ENCODE assay signal across 8 mouse cellular contexts in genomic region chr11:28734941-28735597, GRCm38 (mm10).
DNase-seq lines count a peak whose midpoint lies in the region; ATAC-seq lines count a peak whose summit lies in the region.

No protein-coding gene starts in this region.

- DNase-seq in ovary, postnatal 36 days (ENCODE audit: low spot score), result peak; percentile 3
- no peak for DNase-seq in ovary, adult 18-20 months (ENCODE audit: low spot score)
- peak; percentile 5 for DNase-seq in gastrocnemius, postnatal 25 days
- DNase-seq in intestine, embryonic 14.5 days (ENCODE audit: low spot score), result peak; percentile 57
- DNase-seq in layer of hippocampus, postnatal 36 days, result peak; percentile 7
- DNase-seq in retina, embryonic 14.5 days (ENCODE audit: low spot score), result peak; percentile 90
- no peak for DNase-seq in spleen, postnatal 4 days (ENCODE audit: low spot score in 2 of 2)

- peak; percentile 55; the same call in 1 of the 2 replicates for ATAC-seq in intestine, embryonic 14.5 days (replicated peaks; ENCODE audit: low FRiP score, low TSS enrichment, low read depth)
- ATAC-seq in megakaryocyte, adult 5-6 weeks (ENCODE audit: poor library complexity, severe bottlenecking), result no peak

- no peaks in the 10 kb centered on the region for H3K27me3 ChIP-seq in intestine, embryonic 14.5 days (replicated peaks; ENCODE audit: control insufficient read depth, insufficient read depth, low read length)

- H3K27ac ChIP-seq in intestine, embryonic 14.5 days (ENCODE audit: low read depth), result no peak overlapping the region

- no peaks in the 10 kb centered on the region for H3K36me3 ChIP-seq in intestine, embryonic 14.5 days (ENCODE audit: control insufficient read depth, insufficient read depth, low read length)

- H3K4me1 ChIP-seq in intestine, embryonic 14.5 days (replicated peaks; ENCODE audit: control insufficient read depth, insufficient read depth, low read length), result peaks cover 6% of the 10 kb centered on the region; the same call in 1 of the 2 replicates

- H3K4me3 ChIP-seq in intestine, embryonic 14.5 days (ENCODE audit: low read depth, low read length), result no peak overlapping the region

- H3K9me3 ChIP-seq in intestine, embryonic 14.5 days (ENCODE audit: control insufficient read depth, low read length), result no peaks in the 10 kb centered on the region

- H3K9ac ChIP-seq in intestine, embryonic 14.5 days (ENCODE audit: low read length), result peak overlapping the region; percentile 13; the same call in 1 of the 2 replicates

- 0 out of 2 replicates have a peak overlapping the region, but pooled peaks have one; percentile 15 for H3K4me2 ChIP-seq in intestine, embryonic 14.5 days (ENCODE audit: low read length)

- WGBS in intestine, embryonic 14.5 days, result 17% methylated on average over 8 of the region's 8 CpGs

Comparison
In these comparisons a context has a peak if more than half of its experiments do, and no peak if none do; other contexts are left out.
1. DNase-seq: peak in ovary, postnatal 36 days (single experiment), gastrocnemius, postnatal 25 days (single experiment), intestine, embryonic 14.5 days (single experiment), layer of hippocampus, postnatal 36 days (2 of 2) and retina, embryonic 14.5 days (single experiment); none in ovary, adult 18-20 months (single experiment) and spleen, postnatal 4 days (0 of 2).